Mouse (Mus musculus) stomach, postnatal 0 days (tissue): ENCODE data around the gene Doc2g. TPM values are rescaled to one million over a fixed set of nuclear protein-coding genes. Genes with fewer than 3 reads are reported as not detected.
A peak's percentile ranks its signal among the peaks of the same experiment; 100 is the strongest.
"Not testable (repeated sequence)": the region's sequence is repeated elsewhere in the genome, so short reads cannot be mapped to it uniquely, and the experiment has no call there.

Experiments used
- ATAC-seq: fragments of 200-750 bp; cut with Nextera tagmentation; 2 replicates; pipeline ENCODE4 v1.8.0; 2017; ENCODE audit not compliant: low FRiP score, low TSS enrichment
- DNase-seq: peaks from one replicate; pipeline ENCODE4 v3.0.0-alpha.2; 2016; ENCODE audit warnings: low spot score
- H3K27ac ChIP-seq: fragments of 300-500 bp; sonication (generic); replicated peaks from 2 replicates; pipeline ENCODE4 v1.5.1; 2014; ENCODE audit warnings: mild to moderate bottlenecking, control low read depth
- H3K27me3 ChIP-seq: fragments of 300-500 bp; sonication (generic); 2 replicates; pipeline ENCODE4 v1.6.1; 2014; ENCODE audit warnings: low read length; ENCODE audit not compliant: control insufficient read depth, insufficient read depth
- H3K36me3 ChIP-seq: fragments of 300-500 bp; sonication (generic); 2 replicates; pipeline ENCODE4 v1.6.1; 2014; ENCODE audit warnings: low read length, mixed read lengths; ENCODE audit not compliant: control insufficient read depth, insufficient read depth
- H3K4me1 ChIP-seq: fragments of 300-500 bp; sonication (generic); replicated peaks from 2 replicates; pipeline ENCODE4 v1.6.1; 2014; ENCODE audit warnings: antibody characterized with exemption; ENCODE audit not compliant: control insufficient read depth, insufficient read depth
- H3K4me2 ChIP-seq: fragments of 300-500 bp; sonication (generic); replicated peaks from 2 replicates; pipeline ENCODE4 v1.6.1; 2014; ENCODE audit warnings: low read depth, mild to moderate bottlenecking, control low read depth, moderate library complexity
- H3K4me3 ChIP-seq: fragments of 300-500 bp; sonication (generic); 2 replicates; pipeline ENCODE4 v1.5.1; 2014; ENCODE audit warnings: low read depth, low read length, control low read depth
- H3K9ac ChIP-seq: fragments of 300-500 bp; sonication (generic); 2 replicates; pipeline ENCODE4 v1.6.1; 2014; ENCODE audit warnings: mild to moderate bottlenecking, low read length, control low read depth, mixed read lengths
- H3K9me3 ChIP-seq: fragments of 300-500 bp; sonication (generic); 2 replicates; pipeline ENCODE4 v1.6.1; 2016; ENCODE audit warnings: low read length; ENCODE audit not compliant: control insufficient read depth
- CTCF ChIP-seq: IDR thresholded peaks from 2 replicates; pipeline ENCODE4 v1.5.1; 2016; ENCODE audit warnings: antibody characterized with exemption, low read depth, mild to moderate bottlenecking, moderate library complexity
- EP300 ChIP-seq: optimal IDR thresholded peaks from 2 replicates; pipeline ENCODE3; 2016; ENCODE audit warnings: antibody characterized with exemption
- WGBS: fragments of 180-500 bp; shearing (Covaris S2); extraction: QIAGEN DNeasy Blood & Tissue Kit; methylation state at CpG from one replicate; pipeline ENCODE4 v1.1.7; 2014; 5-methylcytosine and 5-hydroxymethylcytosine counted together
- polyA plus RNA-seq: library from polyadenylated mRNA; unstranded; fragments of >200 nt; fragmentation: Nextera tagmentation; extraction: Ambion mirVana; gene quantifications from 2 replicates; pipeline ENCODE4 v1.2.1, GENCODE M21; 2015

Doc2g gene
- polyA plus RNA-seq, 1 experiment from 2014 or later: 1.2 TPM

GRCm38 (mm10) chr19:4036327-4037045 is 33.4 kb downstream of the Doc2g start:
- H3K36me3 ChIP-seq: no peaks in the 10 kb centered on the region
- ATAC-seq (peak; percentile 82), DNase-seq (peak; percentile 75)
- no peaks in the 10 kb centered on the region for H3K27me3 ChIP-seq
- 0 out of 2 replicates have a peak overlapping the region, but pooled peaks have one; percentile 38 for H3K9ac ChIP-seq
- no peaks in the 10 kb centered on the region for H3K9me3 ChIP-seq
- TF ChIP-seq EP300 (no peak), CTCF (no peak)
- H3K27ac ChIP-seq: 0 out of 2 replicates have a peak overlapping the region, but pooled peaks have one; percentile 24
- H3K4me3 ChIP-seq: no peak overlapping the region
- WGBS: 60% methylated on average over 12 of the region's 12 CpGs
- H3K4me2 ChIP-seq: peak overlapping the region; percentile 18
- H3K4me1 ChIP-seq: no peaks in the 10 kb centered on the region

GRCm38 (mm10) chr19:4037154-4037787 is 34.2 kb downstream of the Doc2g start:
- not testable (repeated sequence) for H3K27me3 ChIP-seq, H3K4me1 ChIP-seq, H3K36me3 ChIP-seq, H3K9me3 ChIP-seq, DNase-seq
- Histone ChIP-seq H3K27ac (peak overlapping the region; percentile 88), H3K4me3 (peak overlapping the region; percentile 64), H3K4me2 (peak overlapping the region; percentile 74), H3K9ac (peak overlapping the region; percentile 80)
- ATAC-seq: peak; percentile 13; the same call in 1 of the 2 replicates
- WGBS: 19% methylated on average over 7 of the region's 8 CpGs

GRCm38 (mm10) chr19:4037788-4038232 is 34.7 kb downstream of the Doc2g start, which contains the start of gene Gstp1:
Gstp1 (minus strand) TSS chr19:4037985.
- peak; percentile 70 for ATAC-seq
- WGBS: under 1% methylated on average over 25 of the region's 26 CpGs

GRCm38 (mm10) chr19:4040941-4041340 is 37.8 kb downstream of the Doc2g start:
- not testable (repeated sequence) for H3K9me3 ChIP-seq, ATAC-seq, H3K9ac ChIP-seq, DNase-seq, H3K27me3 ChIP-seq, H3K4me1 ChIP-seq, H3K4me3 ChIP-seq, H3K27ac ChIP-seq, H3K36me3 ChIP-seq, H3K4me2 ChIP-seq
- WGBS: 87% methylated on average over 5 of the region's 5 CpGs

More at GRCm38 (mm10) chr19:4037788-4038232, 34.7 kb downstream of the Doc2g start, which contains the start of gene Gstp1:
- DNase-seq: peak; percentile 89
- peak within 1 kb of the TSS; percentile 74 for H3K4me2 ChIP-seq
- peak within 1 kb of the TSS; percentile 88 for H3K27ac ChIP-seq
- H3K9ac ChIP-seq: peak within 1 kb of the TSS; percentile 80
- peak within 1 kb of the TSS; percentile 64 for H3K4me3 ChIP-seq
- no peak for TF ChIP-seq EP300
- TF ChIP-seq CTCF: peak; percentile 63
- H3K27me3 ChIP-seq: no peaks in the 10 kb centered on the region
- H3K9me3 ChIP-seq: no peaks in the 10 kb centered on the region
- no peaks in the 10 kb centered on the region for H3K36me3 ChIP-seq
- H3K4me1 ChIP-seq: no peaks in the 10 kb centered on the region

- H3K4me1 ChIP-seq, H3K36me3 ChIP-seq, ATAC-seq, H3K27me3 ChIP-seq, DNase-seq, H3K27ac ChIP-seq, H3K9ac ChIP-seq, H3K4me2 ChIP-seq, H3K4me3 ChIP-seq, H3K9me3 ChIP-seq: not testable (repeated sequence)
- WGBS: 88% methylated on average over 3 of the region's 4 CpGs
These were observed 38.4 kb downstream of the Doc2g start for GRCm38 (mm10) chr19:4041500-4041899.

GRCm38 (mm10) chr19:4042124-4042523 is 39.0 kb downstream of the Doc2g start:
- H3K4me3 ChIP-seq: no peak overlapping the region
- ATAC-seq: peak; percentile 66
- H3K4me1 ChIP-seq: no peaks in the 10 kb centered on the region
- H3K27ac ChIP-seq: 0 out of 2 replicates have a peak overlapping the region, but pooled peaks have one; percentile 24
- no peaks in the 10 kb centered on the region for H3K36me3 ChIP-seq
- no peaks in the 10 kb centered on the region for H3K27me3 ChIP-seq
- WGBS: 46% methylated on average over 14 of the region's 14 CpGs
- no peaks in the 10 kb centered on the region for H3K9me3 ChIP-seq
- peak; percentile 85 for DNase-seq
- H3K4me2 ChIP-seq: 0 out of 2 replicates have a peak overlapping the region, but pooled peaks have one; percentile 14
- H3K9ac ChIP-seq: no peak overlapping the region
- TF ChIP-seq CTCF (no peak), EP300 (no peak)

GRCm38 (mm10) chr19:4044109-4044508 is 41.0 kb downstream of the Doc2g start:
- not testable (repeated sequence) for H3K4me3 ChIP-seq
- WGBS: 82% methylated on average over 5 of the region's 5 CpGs

More at GRCm38 (mm10) chr19:4044109-4044508, 41.0 kb downstream of the Doc2g start:
- not testable (repeated sequence) for H3K9me3 ChIP-seq, H3K9ac ChIP-seq, H3K36me3 ChIP-seq, ATAC-seq, DNase-seq, H3K4me2 ChIP-seq, H3K4me1 ChIP-seq, H3K27ac ChIP-seq, H3K27me3 ChIP-seq
